Mouse (Mus musculus) kidney, postnatal 25 days (tissue): Measurements from ENCODE around the gene Dagla.
A peak's percentile ranks its signal among the peaks of the same experiment; 100 is the strongest.

Experiments used
- DNase-seq, 2 experiments: peaks; one replicate each; pipeline ENCODE4 v3.0.0; 2021; ENCODE audit warnings: mixed read lengths in 2 of 2

The Dagla gene

GRCm38 (mm10) chr19:10304810-10305544 is at the start of gene Dagla:
Gene Dagla (minus strand): TSS chr19:10304877.
- DNase-seq: peak; percentile 70 to 74

- DNase-seq: no peak
Observed at GRCm38 (mm10) chr19:10352218-10352617, 47.5 kb upstream of the Dagla start.

GRCm38 (mm10) chr19:10347628-10348273 is 43.1 kb upstream of the Dagla start:
- DNase-seq: no peak

DNA sequence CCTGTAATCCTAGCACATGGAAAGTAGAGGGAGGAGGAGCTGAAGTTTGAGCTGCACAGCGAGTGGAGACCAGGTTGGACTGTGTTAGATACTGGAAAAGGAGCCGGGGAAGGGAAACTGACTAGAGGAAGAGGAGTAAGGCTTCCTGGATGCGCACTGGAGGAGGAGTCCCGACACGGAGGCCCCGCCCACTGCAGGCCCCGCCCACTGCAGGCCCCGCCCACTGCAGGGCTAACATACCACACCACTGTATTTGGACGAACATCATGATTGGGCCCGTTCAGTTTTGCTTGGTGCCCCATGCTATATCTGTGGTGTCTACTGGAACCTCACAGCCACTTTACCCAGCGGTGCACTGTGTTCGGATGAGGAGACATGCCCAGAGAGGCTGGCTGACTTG is 41.0 kb upstream of the Dagla start:
- DNase-seq: no peak

DNA sequence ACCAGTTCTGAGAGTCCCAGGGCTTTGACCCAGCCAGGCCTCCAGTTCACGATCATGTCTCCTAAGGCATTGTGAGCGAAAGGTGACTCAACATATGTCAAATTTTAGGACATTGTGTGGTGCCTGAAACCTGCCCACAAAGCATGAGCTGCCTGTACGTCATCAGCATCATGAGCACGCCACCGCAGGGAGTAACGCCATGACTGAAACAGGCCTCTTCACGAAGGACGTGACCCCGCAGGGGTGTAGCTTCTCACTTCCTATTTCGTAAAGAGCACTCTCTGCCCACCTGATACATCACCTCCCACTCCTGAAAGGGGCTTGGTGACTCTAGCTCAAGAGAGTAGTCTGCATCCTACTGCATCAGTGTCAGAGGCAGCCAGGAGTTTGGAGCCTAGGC is 39.2 kb upstream of the Dagla start:
- DNase-seq: no peak

- DNase-seq: peak in 1 of 2 experiments; percentile 44
Observed at GRCm38 (mm10) chr19:10341817-10342439, 37.3 kb upstream of the Dagla start.

GRCm38 (mm10) chr19:10341152-10341551 is 36.5 kb upstream of the Dagla start:
- DNase-seq: peak in 1 of 2 experiments; percentile 64

DNA sequence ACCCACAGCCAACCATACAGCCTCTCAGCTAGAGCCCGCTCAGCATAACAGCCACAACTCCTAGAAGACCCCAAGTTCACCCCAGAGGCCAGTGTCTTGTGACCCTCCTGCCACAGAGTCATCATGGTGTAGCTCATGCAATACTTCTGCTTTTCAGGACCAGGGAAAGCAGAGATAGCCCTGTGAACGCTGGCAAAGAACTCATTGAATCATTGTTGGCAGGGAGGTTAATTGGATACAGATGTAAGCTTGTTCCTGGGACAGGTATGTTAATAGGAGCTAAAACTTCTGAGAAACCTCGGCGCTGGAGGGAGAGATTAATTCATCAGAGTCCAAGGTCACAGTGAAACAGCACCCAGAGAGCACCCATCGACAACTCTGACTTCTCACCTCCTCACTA is 36.0 kb upstream of the Dagla start:
- DNase-seq: no peak

DNA sequence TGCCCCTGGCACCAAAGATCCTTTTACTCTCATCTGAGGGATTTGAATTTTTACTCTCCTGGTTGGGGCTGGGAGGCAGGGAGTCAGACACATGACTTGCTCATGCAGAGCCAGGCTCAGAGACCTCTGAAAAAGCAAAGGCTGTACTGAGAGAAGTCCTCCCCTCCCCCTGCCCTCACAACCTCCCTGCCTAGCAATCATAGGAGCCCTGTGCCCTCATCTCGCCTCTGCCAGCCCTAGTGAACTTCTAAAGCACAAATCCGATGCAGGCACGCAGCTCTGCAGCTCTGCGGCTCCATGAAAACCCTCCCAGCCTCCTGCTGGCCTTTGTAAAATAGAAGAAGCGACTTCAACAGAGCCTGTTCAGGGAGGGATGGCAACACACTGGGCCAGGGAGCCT is 34.6 kb upstream of the Dagla start:
- DNase-seq: no peak

GRCm38 (mm10) chr19:10338724-10339123 is 34.0 kb upstream of the Dagla start:
- no peak for DNase-seq

DNA sequence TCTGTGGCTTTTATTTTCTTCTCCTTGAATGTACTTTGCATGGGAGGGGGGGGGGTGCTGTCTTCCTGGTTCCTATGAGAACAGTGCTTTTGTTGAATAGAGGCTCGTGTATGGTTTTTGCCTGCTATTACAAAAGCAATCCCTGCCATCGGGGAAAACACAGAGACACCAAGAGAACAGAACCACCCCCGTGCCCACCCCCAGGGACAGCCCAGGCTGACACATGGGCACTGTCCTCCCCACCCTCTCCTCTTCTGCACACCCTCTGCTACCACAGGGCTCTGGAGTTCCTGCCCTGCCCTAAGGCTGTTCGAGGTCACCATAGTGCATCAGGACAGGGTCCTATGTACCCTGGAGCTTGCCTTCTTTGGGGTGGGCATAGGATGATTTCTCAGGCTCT is 29.8 kb upstream of the Dagla start:
- DNase-seq: no peak

DNA sequence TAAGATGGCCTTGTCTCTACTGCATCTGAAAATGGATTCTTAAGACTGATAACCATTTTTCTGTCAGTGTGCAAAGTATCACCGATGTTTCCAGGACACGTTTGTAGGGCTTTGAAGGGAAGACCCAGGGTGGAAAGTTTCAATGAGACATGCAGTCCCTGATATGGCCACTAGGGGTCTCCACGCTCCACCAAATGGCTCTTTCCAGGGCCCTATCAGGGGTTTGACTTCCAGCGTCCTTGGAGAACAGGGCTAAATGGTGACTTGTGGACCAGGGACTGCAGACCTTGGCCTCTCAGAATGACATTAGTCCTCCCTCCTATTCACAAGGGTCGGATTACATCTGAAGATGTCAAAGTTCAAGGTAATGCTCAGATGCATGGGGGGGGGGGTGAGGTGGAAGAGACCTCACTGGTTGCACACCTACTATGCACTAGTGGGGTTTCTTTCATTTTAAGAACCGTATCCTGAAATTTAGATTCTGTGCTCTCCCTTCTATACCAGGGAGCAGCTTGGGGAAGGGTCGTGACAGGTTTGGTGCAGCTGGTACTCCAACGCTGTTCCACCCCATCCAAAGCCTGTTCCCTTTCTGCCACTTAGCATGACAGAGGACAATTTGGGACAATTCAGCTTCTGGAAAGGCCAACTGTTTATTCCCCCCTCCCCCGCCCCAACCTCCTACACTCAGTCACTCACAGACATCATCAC is 29.0 kb upstream of the Dagla start:
- peak; percentile 59 to 72 for DNase-seq

DNA sequence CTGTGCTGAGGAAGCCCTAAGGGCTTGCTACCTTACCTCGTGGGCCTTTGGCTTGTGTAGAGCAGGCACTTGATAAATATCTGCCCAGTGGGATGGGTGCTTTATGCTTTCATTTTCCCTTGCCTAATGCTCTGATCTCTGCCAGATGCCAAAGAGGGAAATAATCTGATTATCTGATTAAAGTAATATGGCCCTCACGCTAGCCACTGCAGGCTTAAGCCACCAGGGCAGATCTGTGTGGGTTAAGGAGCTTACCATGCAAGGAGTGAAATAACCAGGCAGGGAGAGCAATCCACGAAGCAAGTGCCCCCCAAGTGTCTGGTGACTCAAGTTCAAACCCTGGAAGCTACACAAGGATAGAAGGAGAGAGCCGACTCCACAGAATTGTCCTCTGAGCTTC is 27.0 kb upstream of the Dagla start:
- no peak for DNase-seq

DNA sequence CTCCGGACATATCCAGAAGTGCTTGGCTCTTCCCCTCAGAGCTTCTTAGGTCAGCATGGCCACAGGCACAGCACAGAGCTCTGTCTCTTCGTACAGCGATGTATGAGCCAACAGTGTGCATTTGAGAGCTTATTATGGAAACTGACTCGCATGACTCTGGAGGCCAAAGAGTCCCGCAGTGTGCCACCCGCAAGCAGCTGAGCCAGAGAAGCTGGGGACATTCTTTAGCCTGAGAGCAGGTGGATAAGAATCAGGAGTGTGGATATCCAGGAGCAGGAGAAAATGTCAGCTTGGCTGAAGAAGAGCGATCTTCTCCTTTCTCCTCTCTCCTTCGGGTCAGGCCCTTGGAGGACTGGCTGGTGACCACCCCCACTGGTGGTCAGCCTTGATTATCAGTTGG is 24.4 kb upstream of the Dagla start:
- DNase-seq: no peak

DNA sequence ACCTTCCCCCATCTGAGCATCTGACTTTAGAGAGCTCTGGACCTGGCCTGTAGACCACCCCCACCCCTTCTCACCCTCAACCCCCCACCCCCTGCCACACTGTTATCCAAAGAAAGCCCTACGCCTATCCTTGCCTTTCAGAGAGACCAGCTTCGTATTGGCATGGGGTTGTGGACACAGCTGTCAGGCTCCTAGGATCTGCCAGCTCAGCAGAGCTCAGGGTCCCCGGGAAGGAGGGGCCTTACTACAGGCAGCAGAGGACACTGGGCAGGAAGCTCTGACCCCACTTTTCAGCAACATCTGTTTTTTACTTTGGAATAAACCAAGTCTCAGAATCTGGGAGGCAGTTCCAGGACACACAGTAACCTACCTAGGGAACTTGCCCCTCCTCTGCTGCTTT is 21.9 kb upstream of the Dagla start:
- no peak for DNase-seq

GRCm38 (mm10) chr19:10323860-10324259 is 19.2 kb upstream of the Dagla start:
- DNase-seq: no peak

GRCm38 (mm10) chr19:10323362-10323837 is 18.7 kb upstream of the Dagla start:
- peak in 1 of 2 experiments; percentile 37 for DNase-seq

GRCm38 (mm10) chr19:10317795-10318194 is 13.1 kb upstream of the Dagla start:
- DNase-seq: no peak

GRCm38 (mm10) chr19:10317358-10317757 is 12.7 kb upstream of the Dagla start:
- no peak for DNase-seq

GRCm38 (mm10) chr19:10316956-10317355 is 12.3 kb upstream of the Dagla start:
- DNase-seq: no peak

GRCm38 (mm10) chr19:10312072-10312471 is 7.4 kb upstream of the Dagla start:
- no peak for DNase-seq

GRCm38 (mm10) chr19:10308990-10309389 is 4.3 kb upstream of the Dagla start:
- no peak for DNase-seq

DNA sequence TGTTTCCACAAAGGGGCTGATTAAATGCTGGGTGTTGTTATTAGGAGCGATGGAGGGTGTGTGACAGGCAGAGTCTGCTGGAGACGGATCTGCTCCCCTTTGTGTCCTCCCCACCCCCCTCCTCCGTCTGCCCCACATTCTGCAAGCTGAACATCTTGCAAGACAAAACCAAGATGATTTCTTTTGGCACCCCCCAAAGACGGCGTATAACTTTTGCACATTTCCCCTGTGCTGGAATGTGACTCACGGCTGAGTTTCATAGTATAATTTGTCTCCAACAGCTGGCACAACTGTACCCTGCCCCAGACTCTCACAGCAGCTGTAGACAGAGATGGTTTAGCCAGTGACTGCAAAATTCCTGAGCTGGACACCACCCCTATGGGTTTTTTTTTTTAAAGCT is 3.3 kb upstream of the Dagla start:
- no peak for DNase-seq
